ENCODE assay signal across 19 mouse cellular contexts in genomic region chr16:7047421-7047820, GRCm38 (mm10).
"Had no signal": no experiment of that assay in that cellular context is flagged by ENCODE, and none has a peak within 500 bp of the region (broad histone marks: within the 10 kb centered on the region; RNA-seq: fewer than 3 reads in every experiment).

No protein-coding gene starts in this region.

- H3K4me1 ChIP-seq: liver, embryonic 15.5 days had no signal

- H3K4me3 ChIP-seq: kidney, embryonic 15.5 days; limb, embryonic 10.5 days; limb, embryonic 13.5 days; liver, embryonic 12.5 days; liver, embryonic 15.5 days; lung, embryonic 15.5 days had no signal

- H3K27me3 ChIP-seq: liver, embryonic 12.5 days; liver, embryonic 15.5 days; lung, embryonic 15.5 days had no signal

- H3K27ac ChIP-seq: kidney, embryonic 15.5 days; limb, embryonic 10.5 days; limb, embryonic 13.5 days; liver, embryonic 12.5 days; liver, embryonic 15.5 days; lung, embryonic 15.5 days had no signal

- H3K9ac ChIP-seq: kidney, embryonic 15.5 days; limb, embryonic 13.5 days; liver, embryonic 12.5 days; liver, embryonic 15.5 days; lung, embryonic 15.5 days had no signal

- ATAC-seq: liver, embryonic 12.5 days had no signal

- H3K36me3 ChIP-seq: kidney, embryonic 15.5 days; limb, embryonic 10.5 days; limb, embryonic 13.5 days; liver, embryonic 12.5 days; liver, embryonic 15.5 days; lung, embryonic 15.5 days had no signal

- DNase-seq: kidney, adult 8-10 months; kidney, postnatal 10 days; kidney, postnatal 36 days; layer of hippocampus, adult 9-11 months; liver; lung, adult 18-20 months; lung, postnatal 14 days; lung, postnatal 4 days; midbrain, embryonic 14.5 days; retina, postnatal 1 day; thymus, adult 18-20 months; thymus, postnatal 36 days had no signal

- H3K4me2 ChIP-seq: kidney, embryonic 15.5 days; limb, embryonic 13.5 days; liver, embryonic 12.5 days; liver, embryonic 15.5 days; lung, embryonic 15.5 days; midbrain, embryonic 11.5 days had no signal

- H3K9me3 ChIP-seq: kidney, embryonic 15.5 days; limb, embryonic 10.5 days; limb, embryonic 13.5 days; liver, embryonic 12.5 days; liver, embryonic 15.5 days; lung, embryonic 15.5 days had no signal
